Mouse (Mus musculus): Measurements from ENCODE around the gene Atxn7l1. TPM values are rescaled to one million over a fixed set of nuclear protein-coding genes. Genes with fewer than 3 reads are reported as not detected.

Atxn7l1 gene
- polyA plus RNA-seq, 1 experiment from 2014 or later, result 18.2 TPM

DNA sequence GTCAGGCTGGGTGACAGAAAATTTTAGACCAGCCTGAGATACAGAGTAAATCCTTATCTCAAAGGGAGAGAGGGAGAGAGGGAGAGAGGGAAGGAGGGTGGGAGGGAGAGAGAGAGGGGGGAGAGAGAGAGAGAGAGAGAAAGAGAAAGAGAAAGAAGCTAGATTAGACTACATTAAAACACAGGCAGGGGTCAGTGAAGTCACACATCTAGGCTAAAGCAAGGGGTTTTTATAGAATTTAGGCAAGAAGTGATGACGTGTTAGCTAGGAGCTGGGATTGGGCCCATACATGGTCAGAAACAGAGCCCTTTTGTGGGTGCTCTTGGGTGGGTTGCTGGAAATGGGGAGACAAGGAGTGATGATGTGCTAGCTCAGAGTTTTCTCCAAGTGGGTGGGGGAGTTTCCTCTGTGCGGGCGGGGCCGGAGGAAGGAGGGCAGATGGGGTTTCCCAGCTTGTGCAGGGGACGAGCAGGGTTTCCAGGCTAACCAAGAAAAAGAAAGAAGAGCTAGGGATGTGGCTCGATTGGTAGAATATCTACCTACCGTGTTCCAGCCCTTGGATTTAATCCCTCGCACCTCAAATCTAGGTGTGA, 136.9 kb downstream of the Atxn7l1 start:
- WGBS, result 81% methylated on average over 8 of the region's 8 CpGs
- Histone ChIP-seq H3K9me3 (ENCODE audit: control insufficient read depth, low read length) (no peaks in the 10 kb centered on the region), H3K27me3 (replicated peaks; ENCODE audit: control insufficient read depth, insufficient read depth, low read length) (no peaks in the 10 kb centered on the region), H3K4me3 (ENCODE audit: low read depth, low read length) (no peak overlapping the region), H3K27ac (ENCODE audit: low read depth) (no peak overlapping the region), H3K9ac (ENCODE audit: low read length) (no peak overlapping the region), H3K4me2 (ENCODE audit: low read length) (no peak overlapping the region), H3K36me3 (ENCODE audit: control insufficient read depth, insufficient read depth, low read length) (no peaks in the 10 kb centered on the region), H3K4me1 (replicated peaks; ENCODE audit: control insufficient read depth, insufficient read depth, low read length) (peaks cover 14% of the 10 kb centered on the region)
- DNase-seq (ENCODE audit: low spot score) (no peak), ATAC-seq (replicated peaks; ENCODE audit: low FRiP score, low TSS enrichment, low read depth) (no peak)

DNA sequence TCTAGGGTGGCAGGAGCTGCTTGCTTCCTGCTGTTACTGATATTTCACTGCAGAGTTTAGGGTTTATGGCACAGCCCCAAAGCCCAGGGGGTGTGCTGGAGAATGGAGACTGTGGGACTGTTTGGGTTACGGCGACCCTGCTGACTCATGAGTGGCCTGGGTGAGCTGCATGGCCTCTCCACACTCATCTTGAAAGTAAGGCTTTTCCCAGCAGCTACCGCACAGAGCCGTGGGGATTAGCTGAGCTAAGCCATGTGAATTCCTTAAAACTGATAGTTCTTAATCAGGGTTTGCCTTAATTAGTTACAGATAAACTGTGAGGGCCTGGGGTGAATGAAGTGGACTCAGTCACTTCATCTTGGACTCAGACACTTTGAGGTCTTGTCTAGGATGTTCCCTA, 137.9 kb downstream of the Atxn7l1 start:
- H3K4me2 ChIP-seq (ENCODE audit: low read length), result no peak overlapping the region
- no peak overlapping the region for H3K4me3 ChIP-seq (ENCODE audit: low read depth, low read length)
- no peaks in the 10 kb centered on the region for H3K9me3 ChIP-seq (ENCODE audit: control insufficient read depth, low read length)
- DNase-seq (ENCODE audit: low spot score) (no peak), ATAC-seq (replicated peaks; ENCODE audit: low FRiP score, low TSS enrichment, low read depth) (no peak)
- WGBS, result 28% methylated on average over 4 of the region's 4 CpGs
- no peaks in the 10 kb centered on the region for H3K36me3 ChIP-seq (ENCODE audit: control insufficient read depth, insufficient read depth, low read length)
- no peak overlapping the region for H3K9ac ChIP-seq (ENCODE audit: low read length)
- peaks cover 14% of the 10 kb centered on the region for H3K4me1 ChIP-seq (replicated peaks; ENCODE audit: control insufficient read depth, insufficient read depth, low read length)
- H3K27me3 ChIP-seq (replicated peaks; ENCODE audit: control insufficient read depth, insufficient read depth, low read length), result no peaks in the 10 kb centered on the region
- H3K27ac ChIP-seq (ENCODE audit: low read depth), result no peak overlapping the region

DNA sequence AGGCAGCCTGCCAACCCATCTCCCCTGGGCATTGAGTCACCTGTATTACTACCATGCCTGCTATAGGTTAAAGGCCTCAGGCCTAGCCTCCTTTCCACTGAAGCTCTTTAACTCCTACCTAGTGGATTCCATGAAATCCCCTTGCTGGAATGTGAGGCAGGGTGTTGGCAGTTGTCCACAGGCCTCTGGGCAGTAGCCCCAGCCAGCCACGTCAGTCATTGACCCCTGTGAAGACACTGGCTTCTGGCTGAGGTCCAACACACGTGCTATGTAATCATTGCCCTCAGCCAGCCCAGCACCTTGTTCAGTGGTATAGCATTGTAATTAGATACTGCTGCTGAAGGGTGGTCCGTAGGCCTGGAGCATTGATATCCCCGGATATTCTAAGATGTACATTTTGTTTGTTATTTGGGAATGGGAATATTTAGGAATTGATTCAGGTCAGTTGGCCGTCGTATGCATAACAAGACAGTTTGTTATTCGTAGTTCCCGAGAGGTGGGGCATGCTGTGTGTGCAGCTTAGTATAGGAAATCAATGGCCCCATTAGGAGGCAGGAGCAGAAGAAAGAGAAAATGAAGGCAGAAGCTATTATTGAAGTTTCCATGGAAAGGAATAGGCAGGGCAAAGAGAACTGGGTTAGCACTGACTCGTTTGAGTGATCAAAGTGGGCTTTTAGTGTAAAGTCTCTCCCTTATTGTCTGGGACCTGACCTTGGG, 138.6 kb downstream of the Atxn7l1 start:
- H3K4me3 ChIP-seq (ENCODE audit: low read depth, low read length), result no peak overlapping the region
- H3K27me3 ChIP-seq (replicated peaks; ENCODE audit: control insufficient read depth, insufficient read depth, low read length), result no peaks in the 10 kb centered on the region
- 65% methylated on average over 9 of the region's 9 CpGs for WGBS
- H3K4me2 ChIP-seq (ENCODE audit: low read length), result no peak overlapping the region
- no peak overlapping the region for H3K9ac ChIP-seq (ENCODE audit: low read length)
- no peaks in the 10 kb centered on the region for H3K36me3 ChIP-seq (ENCODE audit: control insufficient read depth, insufficient read depth, low read length)
- no peaks in the 10 kb centered on the region for H3K9me3 ChIP-seq (ENCODE audit: control insufficient read depth, low read length)
- H3K4me1 ChIP-seq (replicated peaks; ENCODE audit: control insufficient read depth, insufficient read depth, low read length), result peaks cover 14% of the 10 kb centered on the region
- no peak for DNase-seq (ENCODE audit: low spot score)
- H3K27ac ChIP-seq (ENCODE audit: low read depth), result no peak overlapping the region
- ATAC-seq (replicated peaks; ENCODE audit: low FRiP score, low TSS enrichment, low read depth), result no peak

DNA sequence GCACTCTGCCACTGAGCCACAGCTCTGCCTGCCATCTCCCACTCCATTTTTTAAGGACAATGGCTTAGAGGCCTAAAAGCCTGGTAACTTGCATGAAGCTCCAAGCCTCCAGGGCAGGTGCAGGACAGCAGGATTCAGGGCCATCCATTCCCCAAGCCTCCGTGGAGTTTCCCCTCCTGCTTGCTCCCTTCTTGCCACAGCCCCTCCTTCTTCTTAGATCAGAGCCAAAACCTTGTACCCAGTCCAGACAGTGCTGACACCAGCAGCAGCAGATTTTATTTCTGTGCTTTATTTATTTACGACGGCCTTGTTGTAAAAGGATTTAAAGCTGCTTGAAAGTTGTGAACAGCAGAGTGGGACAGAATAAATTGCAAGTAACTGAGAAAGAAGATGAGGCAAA, 140.2 kb downstream of the Atxn7l1 start:
- ATAC-seq (replicated peaks; ENCODE audit: low FRiP score, low TSS enrichment, low read depth), result no peak
- WGBS, result 38% methylated on average over 3 of the region's 3 CpGs
- H3K4me2 ChIP-seq (ENCODE audit: low read length), result no peak overlapping the region
- no peak for DNase-seq (ENCODE audit: low spot score)
- H3K27ac ChIP-seq (ENCODE audit: low read depth), result no peak overlapping the region
- no peak overlapping the region for H3K9ac ChIP-seq (ENCODE audit: low read length)
- H3K4me1 ChIP-seq (replicated peaks; ENCODE audit: control insufficient read depth, insufficient read depth, low read length), result peaks cover 14% of the 10 kb centered on the region
- H3K4me3 ChIP-seq (ENCODE audit: low read depth, low read length), result no peak overlapping the region
- no peaks in the 10 kb centered on the region for H3K36me3 ChIP-seq (ENCODE audit: control insufficient read depth, insufficient read depth, low read length)
- H3K27me3 ChIP-seq (replicated peaks; ENCODE audit: control insufficient read depth, insufficient read depth, low read length), result no peaks in the 10 kb centered on the region
- no peaks in the 10 kb centered on the region for H3K9me3 ChIP-seq (ENCODE audit: control insufficient read depth, low read length)

DNA sequence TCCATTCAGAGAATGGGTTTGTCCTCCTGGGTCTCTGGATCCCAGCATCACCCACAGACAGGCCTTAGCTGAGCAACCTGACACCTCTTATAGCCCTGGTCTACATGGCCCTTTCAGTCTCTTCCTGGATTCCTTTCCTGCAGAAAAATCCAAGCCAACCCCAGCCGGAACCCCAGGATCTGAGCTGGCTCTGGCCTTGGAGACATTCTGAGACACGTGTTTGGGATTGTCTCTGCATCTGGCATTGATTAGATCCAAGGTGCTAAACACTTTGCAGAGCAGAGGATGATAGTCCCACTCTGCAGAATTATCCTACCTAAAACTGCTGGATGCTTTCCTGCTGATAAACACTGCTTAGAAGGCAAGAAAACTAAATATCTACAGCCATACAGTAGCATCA, 141.3 kb downstream of the Atxn7l1 start:
- Histone ChIP-seq H3K27me3 (replicated peaks; ENCODE audit: control insufficient read depth, insufficient read depth, low read length) (no peaks in the 10 kb centered on the region), H3K9ac (ENCODE audit: low read length) (no peak overlapping the region), H3K4me1 (replicated peaks; ENCODE audit: control insufficient read depth, insufficient read depth, low read length) (peaks cover 14% of the 10 kb centered on the region), H3K9me3 (ENCODE audit: control insufficient read depth, low read length) (no peaks in the 10 kb centered on the region), H3K27ac (ENCODE audit: low read depth) (no peak overlapping the region), H3K4me2 (ENCODE audit: low read length) (no peak overlapping the region), H3K36me3 (ENCODE audit: control insufficient read depth, insufficient read depth, low read length) (no peaks in the 10 kb centered on the region), H3K4me3 (ENCODE audit: low read depth, low read length) (no peak overlapping the region)
- DNase-seq (ENCODE audit: low spot score) (no peak), ATAC-seq (replicated peaks; ENCODE audit: low FRiP score, low TSS enrichment, low read depth) (no peak)
- 41% methylated on average over 2 of the region's 2 CpGs for WGBS

DNA sequence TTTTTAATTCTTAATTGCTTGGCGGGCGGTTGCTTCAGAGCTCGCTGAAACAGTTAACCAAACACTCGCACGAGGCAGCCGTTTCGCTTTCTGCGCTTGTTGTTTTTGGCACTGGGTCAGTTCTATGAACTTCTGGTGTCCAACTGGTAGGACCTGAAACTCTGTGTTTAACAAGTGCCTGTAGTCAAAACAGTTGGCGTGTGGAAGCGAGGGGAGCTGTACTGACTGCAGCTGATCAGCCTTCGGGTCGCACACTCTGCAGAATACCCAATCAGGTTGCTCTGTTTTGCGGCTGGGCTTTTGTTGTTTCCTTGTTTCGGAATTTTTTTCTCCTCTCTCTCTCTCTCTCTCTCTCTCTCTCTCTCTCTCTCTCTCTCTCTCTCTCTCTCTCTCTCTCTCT, 154.6 kb downstream of the Atxn7l1 start:
- peak overlapping the region; percentile 69 for H3K4me2 ChIP-seq (ENCODE audit: low read length)
- peaks cover 13% of the 10 kb centered on the region; the same call in 1 of the 2 replicates for H3K4me1 ChIP-seq (replicated peaks; ENCODE audit: control insufficient read depth, insufficient read depth, low read length)
- DNase-seq (ENCODE audit: low spot score), result peak; percentile 73
- H3K4me3 ChIP-seq (ENCODE audit: low read depth, low read length), result peak overlapping the region; percentile 44
- H3K27me3 ChIP-seq (replicated peaks; ENCODE audit: control insufficient read depth, insufficient read depth, low read length), result no peaks in the 10 kb centered on the region
- H3K9me3 ChIP-seq (ENCODE audit: control insufficient read depth, low read length), result no peaks in the 10 kb centered on the region
- under 1% methylated on average over 14 of the region's 14 CpGs for WGBS
- H3K9ac ChIP-seq (ENCODE audit: low read length), result no peak overlapping the region
- H3K36me3 ChIP-seq (ENCODE audit: control insufficient read depth, insufficient read depth, low read length), result no peaks in the 10 kb centered on the region
- H3K27ac ChIP-seq (ENCODE audit: low read depth), result peak overlapping the region; percentile 47; the same call in 1 of the 2 replicates
- peak; percentile 54; the same call in 1 of the 2 replicates for ATAC-seq (replicated peaks; ENCODE audit: low FRiP score, low TSS enrichment, low read depth)

DNA sequence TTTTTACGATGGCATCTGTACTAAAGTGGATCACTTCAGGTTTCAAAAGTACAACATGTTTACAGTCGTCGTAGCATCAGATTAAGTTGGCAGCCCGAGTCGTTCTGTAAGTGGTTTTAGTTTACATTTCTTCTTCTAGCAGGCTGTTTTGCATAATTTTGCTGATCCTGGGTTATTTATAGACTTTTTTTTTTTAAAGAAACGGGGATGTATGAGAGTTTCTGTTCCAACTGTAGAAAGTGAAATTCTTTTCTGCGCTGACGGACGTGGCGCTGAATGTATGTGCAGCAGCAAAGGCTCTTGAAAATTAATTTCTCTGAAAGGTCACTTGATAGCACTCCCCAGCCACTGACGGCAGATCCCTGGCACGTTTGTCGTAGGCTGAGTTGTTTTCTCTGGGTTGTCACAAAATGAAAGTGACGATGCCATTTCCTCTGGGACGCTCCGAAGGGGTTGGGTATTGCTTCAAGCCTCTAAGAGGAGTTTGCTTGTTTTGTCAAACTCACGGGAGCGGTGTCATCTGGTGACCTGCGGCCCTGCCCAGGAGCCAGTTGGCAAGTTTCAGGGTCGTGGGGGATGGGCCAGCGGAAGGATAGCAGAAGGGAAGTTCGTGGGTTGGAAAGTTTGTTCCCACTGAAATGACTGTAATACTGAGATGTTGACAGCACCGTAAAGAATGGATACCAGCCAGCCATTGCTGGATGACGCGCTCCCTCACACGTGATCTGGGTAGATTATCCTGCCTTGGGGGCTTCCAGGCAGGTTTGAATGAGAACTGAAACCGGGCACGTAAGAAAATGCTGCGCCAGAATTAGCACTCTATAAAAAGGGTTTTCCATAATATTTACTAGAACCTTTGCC, 155.3 kb downstream of the Atxn7l1 start:
- Histone ChIP-seq H3K4me3 (ENCODE audit: low read depth, low read length) (peak overlapping the region; percentile 44), H3K27me3 (replicated peaks; ENCODE audit: control insufficient read depth, insufficient read depth, low read length) (no peaks in the 10 kb centered on the region), H3K4me2 (ENCODE audit: low read length) (peak overlapping the region; percentile 69), H3K9ac (ENCODE audit: low read length) (peak overlapping the region; percentile 41), H3K9me3 (ENCODE audit: control insufficient read depth, low read length) (no peaks in the 10 kb centered on the region), H3K36me3 (ENCODE audit: control insufficient read depth, insufficient read depth, low read length) (no peaks in the 10 kb centered on the region), H3K27ac (ENCODE audit: low read depth) (peak overlapping the region; percentile 47), H3K4me1 (replicated peaks; ENCODE audit: control insufficient read depth, insufficient read depth, low read length) (peaks cover 13% of the 10 kb centered on the region; the same call in 1 of the 2 replicates)
- DNase-seq (ENCODE audit: low spot score) (peak; percentile 71), ATAC-seq (replicated peaks; ENCODE audit: low FRiP score, low TSS enrichment, low read depth) (peak; percentile 52; the same call in 1 of the 2 replicates)
- under 1% methylated on average over 29 of the region's 29 CpGs for WGBS

DNA sequence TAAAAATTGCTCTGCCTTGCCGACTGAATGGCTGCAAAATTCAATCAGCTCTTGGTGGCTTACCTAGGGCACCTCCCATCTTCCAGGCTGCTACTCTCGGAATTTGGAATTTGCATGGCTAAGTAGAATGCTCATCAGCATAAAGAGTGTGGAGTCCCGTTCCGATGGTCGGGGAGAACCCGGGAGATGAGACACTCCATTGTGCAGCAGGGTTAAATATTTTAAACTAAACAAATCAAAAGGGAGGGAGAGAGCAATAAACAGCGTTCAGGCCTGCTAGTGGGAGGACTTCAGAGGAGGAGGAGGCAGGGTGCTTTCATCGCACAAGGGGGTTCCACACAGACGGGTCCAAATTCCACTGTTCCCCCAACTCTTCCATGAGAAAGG, 155.9 kb downstream of the Atxn7l1 start:
- ATAC-seq (replicated peaks; ENCODE audit: low FRiP score, low TSS enrichment, low read depth), result peak; percentile 42; the same call in 1 of the 2 replicates
- Histone ChIP-seq H3K4me1 (replicated peaks; ENCODE audit: control insufficient read depth, insufficient read depth, low read length) (peaks cover 13% of the 10 kb centered on the region; the same call in 1 of the 2 replicates), H3K4me3 (ENCODE audit: low read depth, low read length) (peak overlapping the region; percentile 44), H3K4me2 (ENCODE audit: low read length) (peak overlapping the region; percentile 69), H3K27me3 (replicated peaks; ENCODE audit: control insufficient read depth, insufficient read depth, low read length) (no peaks in the 10 kb centered on the region), H3K36me3 (ENCODE audit: control insufficient read depth, insufficient read depth, low read length) (no peaks in the 10 kb centered on the region), H3K9ac (ENCODE audit: low read length) (peak overlapping the region; percentile 41; the same call in 1 of the 2 replicates), H3K9me3 (ENCODE audit: control insufficient read depth, low read length) (no peaks in the 10 kb centered on the region), H3K27ac (ENCODE audit: low read depth) (peak overlapping the region; percentile 47; the same call in 1 of the 2 replicates)
- WGBS, result 3% methylated on average over 9 of the region's 9 CpGs
- peak; percentile 65 for DNase-seq (ENCODE audit: low spot score)
